Comparison of ENCODE assay signal across 12 mouse cellular contexts in the genomic region with DNA sequence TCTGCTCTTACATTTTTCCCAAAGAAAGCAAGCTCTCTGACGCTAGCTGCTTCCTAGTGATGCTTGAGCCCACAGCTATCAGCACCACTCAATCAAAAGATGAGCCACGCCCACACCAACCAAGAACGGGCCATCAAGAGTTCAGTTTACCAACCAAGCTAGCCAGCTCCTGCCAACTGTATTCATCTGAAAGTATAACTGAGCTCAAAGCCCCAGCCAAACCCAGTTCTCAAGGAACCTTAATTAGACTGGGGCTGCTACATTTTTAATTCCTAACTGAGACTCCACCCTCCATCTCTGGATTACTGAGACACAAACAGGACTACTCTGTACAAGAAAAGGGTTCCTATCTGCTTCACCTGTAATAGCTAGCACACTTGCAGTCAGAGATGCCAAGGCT. TPM values are rescaled to one million over a fixed set of nuclear protein-coding genes. Genes with fewer than 3 reads are reported as not detected.
DNase-seq lines count a peak whose midpoint lies in the region; ATAC-seq and TF ChIP-seq lines count a peak whose summit lies in the region.
"Had no signal": no experiment of that assay in that cellular context is flagged by ENCODE, and none has a peak within 500 bp of the region (broad histone marks: within the 10 kb centered on the region; RNA-seq: fewer than 3 reads in every experiment).

No protein-coding gene starts in this region.

- no peaks in the 10 kb centered on the region for H3K36me3 ChIP-seq in forebrain, embryonic 12.5 days (replicated peaks)
- no peaks in the 10 kb centered on the region; the same call in 1 of the 2 replicates for H3K36me3 ChIP-seq in forebrain, embryonic 10.5 days (replicated peaks)
- no peaks in the 10 kb centered on the region for H3K36me3 ChIP-seq in lung, embryonic 14.5 days (ENCODE audit: insufficient read depth)
- H3K36me3 ChIP-seq in kidney, embryonic 15.5 days, result no peaks in the 10 kb centered on the region

- no peak overlapping the region for H3K4me2 ChIP-seq in forebrain, embryonic 12.5 days
- no peak overlapping the region for H3K4me2 ChIP-seq in lung, embryonic 14.5 days
- H3K4me2 ChIP-seq in kidney, embryonic 15.5 days, result peak overlapping the region; percentile 36

- H3K9ac ChIP-seq in forebrain, embryonic 12.5 days, result no peak overlapping the region
- no peak overlapping the region for H3K9ac ChIP-seq in lung, embryonic 14.5 days
- no peak overlapping the region for H3K9ac ChIP-seq in kidney, embryonic 15.5 days

- TF ChIP-seq CTCF in lung, embryonic 14.5 days (IDR thresholded peaks at IDR 0.05; ENCODE audit: low read depth), result no peak

- H3K4me3 ChIP-seq in forebrain, embryonic 12.5 days (replicated peaks), result no peak overlapping the region
- H3K4me3 ChIP-seq in forebrain, embryonic 10.5 days, result no peak overlapping the region
- H3K4me3 ChIP-seq in lung, embryonic 14.5 days (ENCODE audit: low read depth, low read length), result no peak overlapping the region
- no peak overlapping the region for H3K4me3 ChIP-seq in kidney, embryonic 15.5 days (replicated peaks)

- no peaks in the 10 kb centered on the region for H3K9me3 ChIP-seq in forebrain, embryonic 12.5 days
- H3K9me3 ChIP-seq in forebrain, embryonic 10.5 days, result no peaks in the 10 kb centered on the region
- H3K9me3 ChIP-seq in lung, embryonic 14.5 days (ENCODE audit: low read depth, low read length), result no peaks in the 10 kb centered on the region
- H3K9me3 ChIP-seq in kidney, embryonic 15.5 days (replicated peaks), result no peaks in the 10 kb centered on the region

- WGBS in forebrain, embryonic 12.5 days, result 75% methylated on average over 3 of the region's 3 CpGs
- 83% methylated on average over 3 of the region's 3 CpGs for WGBS in forebrain, embryonic 10.5 days
- WGBS in lung, embryonic 14.5 days, result 35% methylated on average over 3 of the region's 3 CpGs
- WGBS in kidney, embryonic 15.5 days, result 50% methylated on average over 3 of the region's 3 CpGs

- DNase-seq in forebrain, embryonic 10.5 days (ENCODE audit: extremely low spot score, low spot score), result no peak
- no peak for DNase-seq in lung, embryonic 14.5 days
- no peak for DNase-seq in lung, postnatal 25 days (ENCODE audit: low spot score)
- no peak for DNase-seq in left cerebral cortex, postnatal 14 days (ENCODE audit: low spot score in 2 of 2)
- no peak for DNase-seq in spleen, adult 12 weeks (ENCODE audit: low spot score)
- DNase-seq: adrenal gland, postnatal 14 days; cerebellum, postnatal 25 days; heart, postnatal 4 days had no signal

- intact Hi-C loops in left cerebral cortex, postnatal 14 days (cut with DNase I), result no loop called here

- ATAC-seq in forebrain, embryonic 12.5 days (ENCODE audit: low FRiP score), result no peak
- ATAC-seq in lung, embryonic 14.5 days (ENCODE audit: insufficient read depth), result no peak
- no peak for ATAC-seq in kidney, embryonic 15.5 days (replicated peaks; ENCODE audit: low FRiP score)
- ATAC-seq in megakaryocyte-erythroid progenitor cell, adult 5-6 weeks (replicated peaks; ENCODE audit: low FRiP score, low TSS enrichment, poor library complexity, severe bottlenecking), result peak; percentile 73

- H3K27me3 ChIP-seq in forebrain, embryonic 12.5 days, result no peaks in the 10 kb centered on the region
- H3K27me3 ChIP-seq in forebrain, embryonic 10.5 days (ENCODE audit: poor library complexity, severe bottlenecking), result no peaks in the 10 kb centered on the region
- H3K27me3 ChIP-seq in lung, embryonic 14.5 days (ENCODE audit: insufficient read depth, low read length), result no peaks in the 10 kb centered on the region
- no peaks in the 10 kb centered on the region for H3K27me3 ChIP-seq in kidney, embryonic 15.5 days

- H3K4me1 ChIP-seq in forebrain, embryonic 12.5 days, result peaks cover 17% of the 10 kb centered on the region
- H3K4me1 ChIP-seq in forebrain, embryonic 10.5 days, result peaks cover 34% of the 10 kb centered on the region
- peaks cover 24% of the 10 kb centered on the region for H3K4me1 ChIP-seq in lung, embryonic 14.5 days (ENCODE audit: insufficient read depth)
- H3K4me1 ChIP-seq in kidney, embryonic 15.5 days, result peaks cover 32% of the 10 kb centered on the region

- 0 out of 2 replicates have a peak overlapping the region, but pooled peaks have one; percentile 13 for H3K27ac ChIP-seq in forebrain, embryonic 12.5 days
- no peak overlapping the region for H3K27ac ChIP-seq in forebrain, embryonic 10.5 days
- peak overlapping the region; percentile 69 for H3K27ac ChIP-seq in lung, embryonic 14.5 days (ENCODE audit: low read depth)
- H3K27ac ChIP-seq in kidney, embryonic 15.5 days, result peak overlapping the region; percentile 89
- H3K27ac ChIP-seq: macrophage had no signal

RNA-seq across cellular contexts. Expression of a gene that starts 18.1 kb away (rescaled TPM):
- polyA plus RNA-seq in forebrain, embryonic 12.5 days (2016; fragmentation: Nextera tagmentation; extraction: Ambion mirVana), result 22.5 and 26.7 TPM in 2 replicates
- polyA plus RNA-seq in forebrain, embryonic 10.5 days (2016; fragmentation: Nextera tagmentation; extraction: Ambion mirVana), result 19.6 and 22.7 TPM in 2 replicates
- polyA plus RNA-seq in lung, embryonic 14.5 days (2014; fragmentation: Nextera tagmentation; extraction: Ambion mirVana), result 43.8 and 48.0 TPM in 2 replicates
- polyA plus RNA-seq in kidney, embryonic 15.5 days (2015; fragmentation: Nextera tagmentation; extraction: Ambion mirVana), result 28.4 and 35.7 TPM in 2 replicates
- total RNA-seq in megakaryocyte-erythroid progenitor cell, adult 5-6 weeks (2014; fragmentation: Nextera tagmentation), result not detected in 2 replicates
- not detected in 2 replicates for total RNA-seq in megakaryocyte-erythroid progenitor cell, adult 5-6 weeks (2017)
- 10 to 100 TPM; 43.8 to 50.2 TPM for total RNA-seq in left cerebral cortex, postnatal 14 days (2021)

RNA-seq across cellular contexts. Expression of a gene that starts 20.1 kb away (rescaled TPM):
- polyA plus RNA-seq in forebrain, embryonic 12.5 days (2016; fragmentation: Nextera tagmentation; extraction: Ambion mirVana), result 416 and 438 TPM in 2 replicates
- polyA plus RNA-seq in forebrain, embryonic 10.5 days (2016; fragmentation: Nextera tagmentation; extraction: Ambion mirVana), result 375 and 389 TPM in 2 replicates
- polyA plus RNA-seq in lung, embryonic 14.5 days (2014; fragmentation: Nextera tagmentation; extraction: Ambion mirVana), result 501 and 531 TPM in 2 replicates
- 522 and 595 TPM in 2 replicates for polyA plus RNA-seq in kidney, embryonic 15.5 days (2015; fragmentation: Nextera tagmentation; extraction: Ambion mirVana)
- 461 and 512 TPM in 2 replicates for total RNA-seq in megakaryocyte-erythroid progenitor cell, adult 5-6 weeks (2014; fragmentation: Nextera tagmentation)
- total RNA-seq in megakaryocyte-erythroid progenitor cell, adult 5-6 weeks (2017), result 209 and 264 TPM in 2 replicates
- total RNA-seq in left cerebral cortex, postnatal 14 days (2021), result 100 to 1,000 TPM; 208 to 210 TPM

RNA-seq across cellular contexts. Expression of a gene that starts 35.5 kb away (rescaled TPM):
- polyA plus RNA-seq in forebrain, embryonic 12.5 days (2016; fragmentation: Nextera tagmentation; extraction: Ambion mirVana), result 0.18 TPM in 1 of 2 replicates, not detected in the other
- polyA plus RNA-seq in forebrain, embryonic 10.5 days (2016; fragmentation: Nextera tagmentation; extraction: Ambion mirVana), result 0.07 and 0.12 TPM in 2 replicates
- not detected in 2 replicates for polyA plus RNA-seq in lung, embryonic 14.5 days (2014; fragmentation: Nextera tagmentation; extraction: Ambion mirVana)
- not detected in 2 replicates for polyA plus RNA-seq in kidney, embryonic 15.5 days (2015; fragmentation: Nextera tagmentation; extraction: Ambion mirVana)
- not detected in 2 replicates for total RNA-seq in megakaryocyte-erythroid progenitor cell, adult 5-6 weeks (2014; fragmentation: Nextera tagmentation)
- not detected in 2 replicates for total RNA-seq in megakaryocyte-erythroid progenitor cell, adult 5-6 weeks (2017)
- total RNA-seq in left cerebral cortex, postnatal 14 days (2021), result 1 to 10 TPM; 5.4 to 6.2 TPM
- total RNA-seq: adrenal gland, postnatal 14 days; heart, postnatal 4 days had no signal
- polyA plus RNA-seq: macrophage had no signal
